Mouse (Mus musculus) cerebellum, adult 18-20 months (tissue): Measurements from ENCODE around the gene Cxcr2.
A peak's percentile ranks its signal among the peaks of the same experiment; 100 is the strongest.

ENCODE experiments used
- DNase-seq, 2 experiments: peaks; one replicate each; pipeline ENCODE4 v3.0.0; 2021

The Cxcr2 gene

DNA sequence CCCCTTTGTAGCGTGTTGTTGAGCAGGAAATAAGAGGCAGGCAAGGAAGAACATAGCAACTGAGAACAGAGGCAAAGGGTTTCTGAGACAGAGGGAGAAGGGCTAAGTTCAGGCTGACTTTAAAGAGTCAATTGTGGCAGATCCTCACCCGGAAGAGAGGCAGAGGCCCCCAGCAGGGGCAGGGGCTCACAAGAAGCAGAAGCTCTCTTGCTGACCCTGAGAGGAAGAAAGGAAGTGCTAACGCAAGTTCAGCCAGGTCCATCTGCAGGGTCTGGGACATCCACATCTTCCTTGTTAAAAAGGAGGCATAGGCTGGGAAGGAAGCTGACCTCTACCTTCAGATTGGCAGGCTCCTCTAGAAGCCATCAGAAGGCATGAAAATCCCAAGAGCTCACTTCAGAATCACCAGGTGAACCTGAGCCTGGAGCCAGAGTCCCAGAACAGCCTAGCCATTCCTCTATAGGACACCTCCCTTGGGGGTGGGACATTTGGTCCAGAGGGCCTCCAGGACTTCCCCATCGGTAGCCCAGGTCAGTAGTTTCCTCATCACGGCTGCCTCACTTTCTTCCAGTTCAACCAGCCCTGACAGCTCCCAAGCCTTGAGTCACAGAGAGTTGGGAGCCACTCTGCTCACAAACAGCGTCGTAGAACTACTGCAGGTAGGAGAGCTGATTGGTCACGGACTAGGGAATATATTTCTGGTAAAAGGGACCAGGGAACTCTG is at the start of gene Cxcr2:
Gene Cxcr2 (plus strand): TSS at position 529 of the 724 bp plus-strand sequence.
- no peak for DNase-seq

- DNase-seq: peak; percentile 8 to 22
These were observed 48.1 kb upstream of the Cxcr2 start for GRCm38 (mm10) chr1:74105660-74106059.

GRCm38 (mm10) chr1:74106214-74106613 is 47.6 kb upstream of the Cxcr2 start:
- DNase-seq: no peak

DNA sequence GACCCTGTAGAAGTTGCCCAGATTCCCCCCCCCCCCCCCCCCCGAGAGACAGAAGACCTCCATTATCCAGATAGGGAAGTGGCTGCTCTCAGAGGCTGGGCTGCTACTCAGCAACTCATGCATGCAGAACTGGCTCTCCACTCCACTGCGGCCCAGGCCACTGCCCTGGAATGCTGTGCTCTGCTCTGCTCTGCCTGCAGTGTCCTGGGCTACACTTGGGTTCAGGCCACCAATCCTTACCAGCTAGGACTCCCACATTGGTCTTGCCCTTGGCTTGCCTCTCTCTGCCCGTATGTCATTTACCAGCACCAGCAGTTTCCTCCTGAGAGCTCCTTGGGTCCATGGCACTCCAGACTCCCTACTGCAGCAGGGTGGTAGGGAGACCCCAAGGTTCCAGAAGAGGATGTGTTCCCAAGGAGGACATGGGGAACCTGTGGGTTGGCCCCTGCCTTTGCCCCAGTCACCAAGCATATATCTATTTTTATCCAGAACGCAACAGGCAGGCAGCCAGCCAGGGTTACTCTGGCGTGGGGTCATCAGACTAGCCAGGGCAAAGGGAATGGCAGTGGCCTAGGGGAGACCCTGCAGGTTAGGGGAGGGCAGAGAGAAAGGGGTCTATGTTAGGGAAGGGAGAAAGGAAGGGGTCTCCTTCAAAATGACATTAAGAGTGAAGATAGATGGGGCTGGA is 45.7 kb upstream of the Cxcr2 start:
- DNase-seq: no peak

- no peak for DNase-seq
These were observed 44.1 kb upstream of the Cxcr2 start for GRCm38 (mm10) chr1:74109670-74110069.

GRCm38 (mm10) chr1:74110932-74111695 is 42.7 kb upstream of the Cxcr2 start:
- DNase-seq: no peak

- no peak for DNase-seq
These were observed 42.1 kb upstream of the Cxcr2 start for GRCm38 (mm10) chr1:74111696-74112030.

GRCm38 (mm10) chr1:74113071-74113470 is 40.7 kb upstream of the Cxcr2 start:
- DNase-seq: no peak

- DNase-seq: no peak
These were observed 35.9 kb upstream of the Cxcr2 start for GRCm38 (mm10) chr1:74117876-74118275.

DNA sequence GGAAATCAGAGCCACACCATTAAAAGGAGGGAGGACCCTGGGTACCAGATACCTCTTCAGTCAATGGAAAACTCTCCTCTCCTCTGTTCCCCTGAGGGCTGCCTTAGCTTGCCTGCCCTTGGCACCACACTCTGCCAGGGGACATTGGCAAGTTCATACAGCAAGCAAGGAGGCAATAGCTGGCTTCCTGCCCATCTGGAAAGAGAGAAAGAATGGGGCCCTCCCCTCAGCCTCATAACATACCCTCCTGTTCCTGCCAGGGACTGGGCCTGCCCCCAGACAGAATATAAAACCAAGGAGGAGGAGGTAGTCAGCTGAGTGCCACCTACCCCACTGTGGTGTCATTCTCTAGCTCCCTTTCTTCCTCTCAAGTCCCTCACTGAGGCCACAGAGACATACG is 34.7 kb upstream of the Cxcr2 start:
- DNase-seq: no peak

- no peak for DNase-seq
These were observed 32.7 kb upstream of the Cxcr2 start for GRCm38 (mm10) chr1:74121138-74121537.

DNA sequence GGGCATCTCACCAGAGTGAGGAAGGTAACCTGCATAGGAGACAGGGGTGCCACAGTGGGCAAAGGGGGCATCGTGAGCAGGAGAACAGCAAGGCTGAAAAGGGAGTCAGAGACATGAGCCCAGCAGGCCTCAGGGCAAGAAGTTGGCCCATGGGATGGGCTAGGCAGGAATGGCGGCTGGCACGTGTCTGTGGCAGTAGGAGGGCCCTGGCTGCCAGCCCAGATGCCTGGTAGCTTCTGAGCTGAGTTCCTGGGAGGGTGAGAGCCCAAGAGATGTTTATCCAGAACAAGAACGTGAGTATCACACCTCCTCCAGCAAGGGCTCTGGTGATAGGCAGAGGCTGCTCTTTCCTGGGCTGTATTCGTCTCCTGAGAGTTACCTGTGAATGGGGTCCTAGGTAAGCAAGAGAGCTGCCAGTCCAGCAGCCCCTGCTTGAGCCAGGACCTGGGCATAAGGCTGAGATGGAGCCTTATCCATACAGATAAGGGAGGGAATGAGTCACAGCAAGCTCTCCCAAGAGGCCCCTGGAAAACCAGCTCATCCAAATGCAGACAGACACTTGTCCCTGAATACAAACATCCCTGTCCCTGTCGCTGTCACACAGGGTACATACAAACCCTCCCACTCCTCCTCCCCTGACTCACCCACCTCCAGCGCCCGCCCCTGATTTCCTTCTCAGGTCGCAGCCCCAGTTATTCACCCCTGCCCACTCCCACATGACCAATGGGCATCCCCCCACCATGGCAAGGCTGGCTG is 31.8 kb upstream of the Cxcr2 start:
- DNase-seq: no peak

GRCm38 (mm10) chr1:74123215-74123614 is 30.6 kb upstream of the Cxcr2 start:
- DNase-seq: no peak

DNA sequence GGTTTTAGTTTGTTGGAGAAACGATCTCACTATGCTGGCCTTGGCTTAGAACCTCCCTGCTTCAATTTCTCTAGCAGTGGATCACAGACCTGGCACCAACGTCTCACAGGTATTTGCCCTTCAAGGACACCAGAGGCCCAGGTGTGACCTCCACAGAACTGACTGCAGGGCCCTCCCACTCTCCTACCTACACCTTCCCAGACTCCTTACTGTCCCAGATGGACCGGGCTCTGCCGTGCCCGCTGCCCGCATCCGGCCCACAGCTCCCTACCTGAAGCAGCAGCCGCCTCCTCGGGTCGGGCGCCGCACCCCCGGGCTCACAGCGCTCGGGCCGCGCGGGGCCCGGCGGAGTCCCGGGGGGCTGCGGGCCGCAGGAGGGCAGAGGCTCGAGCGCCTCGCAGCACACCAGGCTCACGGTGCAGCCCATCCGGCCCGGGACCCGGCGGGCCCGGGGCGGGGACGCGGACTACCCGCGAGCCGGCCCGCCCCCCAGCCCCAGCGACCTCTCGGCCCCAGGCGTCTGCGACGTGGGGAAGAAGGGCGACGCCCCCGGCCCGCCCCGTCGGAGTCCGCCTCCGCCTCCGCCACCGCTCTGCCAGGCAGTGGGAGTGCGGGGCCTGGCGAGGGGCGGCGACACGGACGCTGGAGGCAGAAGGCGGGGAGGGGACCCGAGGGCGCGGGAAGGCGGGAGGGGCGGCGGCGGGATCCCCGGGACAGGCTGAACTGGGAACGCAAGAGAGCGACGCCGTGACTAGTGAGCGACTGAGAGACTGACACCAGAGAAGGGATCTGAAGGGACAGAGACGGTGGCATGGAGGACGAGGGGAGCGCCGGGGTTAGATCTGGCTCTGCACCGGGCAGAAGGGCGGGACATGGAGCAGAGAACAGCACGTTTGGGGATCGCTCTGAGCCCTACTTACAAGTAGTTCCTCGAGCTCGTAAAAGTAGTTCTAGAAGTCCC is 29.5 kb upstream of the Cxcr2 start, which contains the start of gene Tns1:
Gene Tns1 (minus strand): TSS at position 429 of the 961 bp plus-strand sequence.
- peak; percentile 9 to 12 for DNase-seq

DNA sequence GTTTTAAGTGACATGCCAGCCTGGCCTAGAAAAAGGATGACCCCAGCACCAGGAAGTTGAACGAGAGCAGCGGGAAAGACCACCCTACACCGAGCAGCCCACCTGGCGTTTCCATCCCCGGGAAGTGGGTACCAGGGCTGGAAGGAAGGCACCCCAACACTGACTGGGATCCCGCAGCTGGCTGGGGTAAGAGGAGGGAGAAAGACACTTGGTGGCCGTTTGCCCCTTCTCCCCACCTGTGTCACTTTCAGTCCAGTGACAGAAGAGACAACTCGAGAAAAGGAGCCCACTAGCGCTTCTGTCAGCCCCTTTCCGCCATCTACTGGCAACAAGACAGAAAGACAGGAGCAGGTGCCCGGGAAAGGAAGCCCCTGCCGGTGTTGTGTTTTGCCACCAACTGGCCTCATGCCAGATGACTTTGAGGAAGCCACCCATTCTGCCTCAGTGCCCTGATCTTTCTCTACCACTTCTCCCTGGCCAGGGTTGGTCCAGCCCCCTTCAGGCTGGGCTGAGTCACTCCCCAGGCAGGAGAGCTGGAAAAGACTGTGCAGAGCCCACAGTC is 28.7 kb upstream of the Cxcr2 start, which contains the start of gene Rufy4:
Gene Rufy4 (plus strand): TSS at position 551 of the 562 bp plus-strand sequence.
- peak; percentile 54 to 56 for DNase-seq

- no peak for DNase-seq
These were observed 22.7 kb upstream of the Cxcr2 start for GRCm38 (mm10) chr1:74130883-74131659.

GRCm38 (mm10) chr1:74132011-74132410 is 21.8 kb upstream of the Cxcr2 start:
- no peak for DNase-seq

DNA sequence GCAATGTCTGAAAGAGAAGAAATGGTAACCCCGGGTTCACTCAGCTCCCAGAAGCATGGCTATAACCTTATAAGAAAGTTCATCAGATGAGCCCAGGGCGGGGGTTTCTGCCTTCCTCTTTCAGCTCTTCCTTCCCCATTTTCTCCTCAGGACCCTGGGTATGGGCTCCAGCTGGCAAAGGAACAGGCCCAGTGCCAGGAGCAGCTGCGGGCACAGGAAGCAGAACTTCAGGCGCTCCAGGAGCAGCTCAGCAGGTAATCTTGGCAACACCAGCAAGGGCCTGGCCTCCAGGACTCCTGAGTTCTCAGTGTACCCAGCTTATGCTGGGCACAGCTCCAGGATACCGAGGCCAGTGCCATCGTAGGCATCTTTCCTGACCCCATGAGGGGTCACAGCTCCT is 19.8 kb upstream of the Cxcr2 start:
- DNase-seq: no peak

- DNase-seq: no peak
These were observed 18.4 kb upstream of the Cxcr2 start for GRCm38 (mm10) chr1:74135326-74135950.

- DNase-seq: no peak
These were observed 14.4 kb upstream of the Cxcr2 start for GRCm38 (mm10) chr1:74139415-74139814.
